Mouse (Mus musculus): Measurements from ENCODE around the gene Prdm8. TPM values are rescaled to one million over a fixed set of nuclear protein-coding genes. Genes with fewer than 3 reads are reported as not detected.

Prdm8 gene
- 0.12 and 0.20 TPM in 2 replicates for polyA plus RNA-seq (2015; fragmentation: Nextera tagmentation; extraction: Ambion mirVana)

DNA sequence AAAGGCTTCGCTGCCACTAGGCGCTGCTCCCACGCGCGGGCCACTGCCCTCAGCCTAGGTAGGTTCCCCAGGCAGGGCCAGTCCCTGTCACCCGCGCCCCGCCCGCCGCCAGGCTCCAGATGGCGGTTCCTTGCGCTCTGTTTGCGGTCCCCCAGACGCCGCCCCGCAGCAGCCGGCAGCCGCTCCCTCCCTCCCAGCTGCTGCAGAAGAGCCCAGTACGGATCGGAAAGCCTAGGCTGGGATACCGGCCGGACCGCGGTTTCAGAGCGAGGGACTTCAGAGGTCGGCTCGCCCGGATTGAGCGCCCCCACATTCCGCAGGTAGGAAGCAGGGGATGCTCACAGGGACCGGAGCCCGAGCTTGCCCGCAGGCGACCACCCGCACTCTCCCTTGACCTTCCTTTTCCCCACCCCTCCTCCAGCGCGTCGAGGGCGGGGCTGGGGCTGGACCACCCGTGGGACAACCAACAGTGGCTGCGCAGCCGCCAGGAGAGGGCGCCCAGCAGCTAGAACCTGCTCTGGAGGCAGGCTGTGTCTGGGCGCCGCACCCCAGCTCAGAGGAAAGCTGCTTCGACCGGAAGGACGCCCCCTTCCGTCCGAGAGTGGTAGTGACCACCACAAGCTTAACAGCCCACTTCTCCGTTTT is at the start of gene Prdm8:
Gene Prdm8, plus strand, starts transcription at position 19 of the 645 bp plus-strand sequence.
- Histone ChIP-seq H3K4me1 (peaks cover 39% of the 10 kb centered on the region), H3K4me2 (peak within 1 kb of the TSS; percentile 72), H3K27ac (no peak within 1 kb of the TSS), H3K9me3 (no peaks in the 10 kb centered on the region), H3K27me3 (peaks cover 68% of the 10 kb centered on the region), H3K4me3 (peak within 1 kb of the TSS; percentile 48), H3K36me3 (no peaks in the 10 kb centered on the region), H3K9ac (no peak within 1 kb of the TSS)
- peak; percentile 88 for ATAC-seq (ENCODE audit: insufficient number of reproducible peaks, low FRiP score, low TSS enrichment, low read depth)
- WGBS, result under 1% methylated on average over 50 of the region's 51 CpGs

DNA sequence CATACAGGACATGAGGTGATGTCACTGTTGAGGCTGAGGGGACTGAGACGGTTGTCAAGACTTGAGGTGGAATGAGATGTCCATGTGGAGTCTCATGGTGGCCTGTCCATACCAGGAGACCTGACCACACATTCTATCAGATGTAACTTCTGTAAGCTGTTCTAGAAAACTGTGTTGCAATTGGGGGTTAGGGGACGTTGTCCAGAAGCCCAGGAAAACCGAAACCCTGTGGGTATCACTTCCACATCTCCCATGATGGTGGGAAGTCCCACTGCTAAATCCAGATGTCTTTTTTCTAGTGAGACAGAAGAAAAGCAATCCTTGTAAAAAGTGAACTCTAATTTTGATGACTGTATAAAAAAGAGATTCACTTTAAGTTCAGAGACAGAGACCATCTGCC is 39.9 kb upstream of the Prdm8 start:
- Histone ChIP-seq H3K9me3 (no peaks in the 10 kb centered on the region), H3K27me3 (no peaks in the 10 kb centered on the region), H3K27ac (no peak overlapping the region), H3K9ac (no peak overlapping the region), H3K4me1 (no peaks in the 10 kb centered on the region), H3K4me3 (no peak overlapping the region), H3K4me2 (no peak overlapping the region), H3K36me3 (no peaks in the 10 kb centered on the region)
- no peak for ATAC-seq (ENCODE audit: insufficient number of reproducible peaks, low FRiP score, low TSS enrichment, low read depth)
- 82% methylated on average over 3 of the region's 3 CpGs for WGBS

DNA sequence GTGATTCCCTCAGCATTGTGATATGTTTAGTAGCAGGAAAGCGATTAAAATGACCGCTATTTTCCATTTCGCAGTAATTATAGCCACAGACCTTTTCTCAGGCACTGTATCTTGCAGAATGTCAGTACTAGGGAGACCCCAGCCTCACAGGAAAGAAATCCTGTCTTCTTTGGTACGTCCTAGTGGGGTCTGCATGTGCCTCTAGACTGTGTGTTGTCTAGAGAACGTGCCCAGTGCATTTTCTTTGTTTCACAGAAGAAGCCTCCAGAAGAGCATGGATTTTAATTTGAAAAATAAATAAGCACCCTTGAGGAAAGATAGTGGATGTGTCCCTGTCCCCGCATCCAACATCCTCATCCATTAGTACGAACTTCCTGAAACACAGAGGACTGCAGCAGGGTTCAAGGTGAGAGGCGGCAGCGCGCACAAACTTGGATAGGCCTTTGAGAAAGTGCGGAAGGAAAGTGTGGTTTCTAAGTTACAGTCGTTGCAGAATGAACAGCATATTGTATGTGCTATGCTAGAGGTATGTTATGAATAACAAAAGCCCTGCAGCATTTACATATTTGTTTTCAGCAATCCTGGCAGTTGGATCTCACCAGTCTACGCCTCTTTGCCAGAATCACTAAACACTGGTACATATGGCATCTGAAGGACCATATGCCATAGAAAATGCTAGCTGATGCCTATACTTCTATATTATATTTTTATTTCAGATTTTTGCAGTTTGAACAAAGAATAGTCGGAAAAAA is 28.3 kb upstream of the Prdm8 start:
- H3K4me2 ChIP-seq, result no peak overlapping the region
- no peak for ATAC-seq (ENCODE audit: insufficient number of reproducible peaks, low FRiP score, low TSS enrichment, low read depth)
- H3K27ac ChIP-seq, result no peak overlapping the region
- no peaks in the 10 kb centered on the region for H3K9me3 ChIP-seq
- no peaks in the 10 kb centered on the region for H3K36me3 ChIP-seq
- no peaks in the 10 kb centered on the region for H3K27me3 ChIP-seq
- no peaks in the 10 kb centered on the region for H3K4me1 ChIP-seq
- H3K4me3 ChIP-seq, result no peak overlapping the region
- WGBS, result 83% methylated on average over 14 of the region's 14 CpGs
- H3K9ac ChIP-seq, result no peak overlapping the region

DNA sequence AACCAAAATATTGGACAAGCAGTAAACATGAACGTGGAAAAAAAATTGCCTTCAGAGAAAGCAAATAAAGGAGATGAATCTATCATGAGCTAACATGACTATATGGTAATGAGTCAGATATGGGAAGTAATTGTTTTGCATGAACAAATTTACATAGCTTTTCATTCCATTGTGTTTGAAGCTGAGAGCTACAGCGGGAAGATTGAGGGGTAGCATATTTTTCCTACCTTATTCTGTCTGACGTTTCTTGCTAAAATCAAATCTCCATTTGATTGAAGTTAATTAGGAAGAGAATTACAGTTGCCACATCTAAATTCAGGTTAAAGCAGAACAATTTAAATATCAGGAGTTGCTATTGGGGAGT is 27.7 kb upstream of the Prdm8 start:
- WGBS, result 86% methylated on average over 3 of the region's 3 CpGs
- ATAC-seq (ENCODE audit: insufficient number of reproducible peaks, low FRiP score, low TSS enrichment, low read depth), result no peak
- Histone ChIP-seq H3K36me3 (no peaks in the 10 kb centered on the region), H3K4me1 (no peaks in the 10 kb centered on the region), H3K27ac (no peak overlapping the region), H3K9ac (no peak overlapping the region), H3K4me3 (no peak overlapping the region), H3K27me3 (no peaks in the 10 kb centered on the region), H3K9me3 (no peaks in the 10 kb centered on the region), H3K4me2 (no peak overlapping the region)

DNA sequence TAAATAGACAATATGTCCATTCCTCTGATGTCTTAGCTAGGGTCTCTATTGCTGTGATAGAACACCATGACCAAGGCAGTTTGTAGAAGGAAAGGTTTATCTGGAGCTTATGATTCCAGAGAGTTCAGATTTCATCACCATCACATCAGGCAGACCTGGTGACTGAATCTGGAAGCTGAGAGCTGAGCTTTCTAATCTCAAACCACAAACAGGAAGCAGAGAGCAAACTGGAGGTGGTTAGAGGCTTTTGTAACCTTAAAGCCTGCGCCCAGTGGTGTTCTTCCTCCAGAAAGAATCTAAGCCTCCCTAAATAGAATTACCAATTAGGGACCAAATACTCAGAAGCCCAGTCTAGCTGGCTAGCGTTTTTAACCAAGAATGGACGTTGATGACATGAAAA is 20.1 kb upstream of the Prdm8 start:
- H3K4me3 ChIP-seq, result no peak overlapping the region
- no peaks in the 10 kb centered on the region for H3K36me3 ChIP-seq
- WGBS, result 61% methylated on average over 3 of the region's 3 CpGs
- H3K9me3 ChIP-seq, result no peaks in the 10 kb centered on the region
- H3K4me2 ChIP-seq, result no peak overlapping the region
- no peaks in the 10 kb centered on the region for H3K27me3 ChIP-seq
- H3K27ac ChIP-seq, result no peak overlapping the region
- no peak overlapping the region for H3K9ac ChIP-seq
- H3K4me1 ChIP-seq, result no peaks in the 10 kb centered on the region
- no peak for ATAC-seq (ENCODE audit: insufficient number of reproducible peaks, low FRiP score, low TSS enrichment, low read depth)

DNA sequence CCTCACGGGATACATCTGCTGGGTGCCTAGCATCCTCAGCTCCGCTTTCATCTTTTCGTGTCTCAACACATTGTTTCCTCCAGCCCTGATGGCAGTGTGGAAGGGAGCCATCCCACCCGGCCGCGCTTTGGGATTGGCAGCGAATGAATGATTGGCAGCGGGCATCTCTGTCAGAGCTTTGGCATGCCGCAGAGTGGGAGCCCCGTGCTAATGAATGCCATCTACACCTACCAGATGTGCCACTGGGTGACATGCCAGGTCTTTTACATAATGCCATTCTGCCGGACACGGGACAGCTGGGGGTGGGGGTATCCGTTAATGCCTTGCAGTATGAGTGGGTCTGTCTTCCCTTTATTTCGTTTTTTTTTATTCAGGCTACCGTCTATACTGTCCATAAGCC is 882 bp upstream of the Prdm8 start:
- WGBS, result 7% methylated on average over 15 of the region's 15 CpGs
- no peak for ATAC-seq (ENCODE audit: insufficient number of reproducible peaks, low FRiP score, low TSS enrichment, low read depth)
- Histone ChIP-seq H3K4me3 (no peak overlapping the region), H3K9me3 (no peaks in the 10 kb centered on the region), H3K27ac (no peak overlapping the region), H3K27me3 (peaks cover 57% of the 10 kb centered on the region), H3K4me2 (no peak overlapping the region), H3K9ac (no peak overlapping the region), H3K36me3 (no peaks in the 10 kb centered on the region), H3K4me1 (peaks cover 38% of the 10 kb centered on the region)

DNA sequence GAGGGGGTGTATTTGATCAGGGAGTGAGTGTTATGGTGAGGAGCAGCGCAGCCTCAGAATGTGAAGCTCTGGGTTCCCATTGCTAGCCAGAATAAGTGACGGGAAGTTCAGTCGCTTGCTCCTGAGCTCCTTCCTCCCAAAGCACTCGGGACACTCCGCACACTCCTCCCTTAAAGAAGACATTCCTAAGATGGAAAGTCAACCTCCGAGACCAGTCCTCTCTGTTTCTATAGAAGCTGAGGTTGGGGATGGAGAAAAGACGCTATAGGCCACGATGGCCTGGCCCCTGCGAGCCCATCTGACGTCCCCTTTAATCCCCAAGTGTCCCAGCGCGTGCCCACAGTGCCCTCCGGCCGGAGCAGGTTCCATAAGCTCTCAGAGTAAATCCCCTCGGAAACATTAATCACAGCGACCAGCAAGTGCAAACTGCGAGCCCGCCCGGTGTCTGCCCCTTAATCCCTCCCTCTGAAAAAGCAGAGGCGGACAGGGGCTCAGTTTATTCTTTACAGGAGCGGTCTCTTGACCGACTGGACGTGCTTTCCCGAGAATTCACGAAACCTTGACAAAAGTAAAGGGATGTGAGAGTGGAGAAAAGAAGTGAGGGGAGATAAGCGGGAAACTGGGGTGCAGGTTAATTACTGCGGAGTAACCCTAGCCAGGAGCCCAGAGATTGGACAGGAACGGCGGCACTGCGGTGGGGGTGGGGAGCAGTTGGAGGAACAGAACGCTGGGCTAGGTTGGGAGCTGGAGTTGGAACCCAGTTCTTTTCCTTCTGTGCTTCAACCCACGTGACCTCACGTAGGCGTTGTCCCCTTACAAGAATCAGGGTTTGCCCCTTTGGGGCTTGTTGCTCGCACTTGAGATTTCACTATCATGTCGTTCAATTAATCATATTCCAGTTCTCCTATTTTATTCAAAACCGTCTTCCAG is 1.6 kb downstream of the Prdm8 start:
- no peak for ATAC-seq (ENCODE audit: insufficient number of reproducible peaks, low FRiP score, low TSS enrichment, low read depth)
- Histone ChIP-seq H3K4me2 (peak overlapping the region; percentile 72), H3K4me3 (peak overlapping the region; percentile 48), H3K9me3 (no peaks in the 10 kb centered on the region), H3K4me1 (peaks cover 44% of the 10 kb centered on the region), H3K27me3 (peaks cover 82% of the 10 kb centered on the region), H3K27ac (no peak overlapping the region), H3K36me3 (no peaks in the 10 kb centered on the region), H3K9ac (no peak overlapping the region)
- WGBS, result under 1% methylated on average over 37 of the region's 37 CpGs

DNA sequence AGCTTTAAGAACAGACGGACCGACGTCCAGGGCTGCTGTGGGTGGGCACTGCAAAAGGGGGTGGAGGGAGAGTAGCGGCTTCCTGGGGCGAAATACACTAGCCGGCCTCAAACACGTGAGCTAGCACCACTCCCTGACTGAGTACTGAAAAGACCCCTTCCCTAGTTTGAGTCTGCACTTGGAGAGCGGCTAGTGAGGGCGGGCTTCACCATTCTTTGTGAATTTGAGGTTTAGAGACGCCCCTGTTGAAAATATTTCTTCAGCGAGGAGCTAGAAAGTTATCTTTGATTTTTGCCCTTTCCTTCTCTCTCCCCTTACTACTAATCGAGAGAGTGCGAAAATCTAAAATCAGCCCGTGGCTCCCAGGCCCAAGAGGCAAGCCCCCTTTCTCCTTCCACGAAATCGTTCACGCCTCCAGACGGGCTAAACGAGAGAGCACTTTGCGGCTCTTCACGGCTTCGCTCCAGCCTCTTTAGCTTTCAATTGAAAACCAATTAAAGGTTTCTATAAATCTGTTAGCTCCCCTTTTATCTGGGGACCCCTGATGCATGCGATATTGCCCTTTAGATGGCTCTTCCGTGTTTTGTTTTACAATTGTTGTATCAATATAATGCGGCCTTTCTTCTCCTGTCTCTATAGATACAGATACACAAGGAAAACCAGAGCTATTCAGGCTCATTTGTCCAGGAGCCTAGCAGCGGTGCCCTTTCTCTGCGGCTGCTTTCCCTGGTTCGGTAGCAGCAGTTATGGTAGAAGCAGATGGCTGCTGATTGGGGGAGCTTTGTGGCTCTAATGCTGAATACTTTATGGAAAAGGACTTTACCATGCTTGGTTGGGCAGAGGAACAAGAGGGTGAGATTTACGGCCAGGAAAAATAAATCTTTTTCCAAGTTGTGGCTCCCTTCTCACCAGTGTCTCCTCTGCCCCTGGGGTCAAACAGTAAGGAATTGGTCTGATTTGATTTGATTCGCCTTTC is 2.7 kb downstream of the Prdm8 start:
- Histone ChIP-seq H3K27me3 (peaks cover 83% of the 10 kb centered on the region), H3K9me3 (no peaks in the 10 kb centered on the region), H3K4me1 (peaks cover 44% of the 10 kb centered on the region), H3K4me3 (peak overlapping the region; percentile 48; the same call in 1 of the 2 replicates), H3K36me3 (no peaks in the 10 kb centered on the region), H3K27ac (no peak overlapping the region), H3K4me2 (peak overlapping the region; percentile 72; the same call in 1 of the 2 replicates), H3K9ac (no peak overlapping the region)
- 6% methylated on average over 30 of the region's 30 CpGs for WGBS
- no peak for ATAC-seq (ENCODE audit: insufficient number of reproducible peaks, low FRiP score, low TSS enrichment, low read depth)

DNA sequence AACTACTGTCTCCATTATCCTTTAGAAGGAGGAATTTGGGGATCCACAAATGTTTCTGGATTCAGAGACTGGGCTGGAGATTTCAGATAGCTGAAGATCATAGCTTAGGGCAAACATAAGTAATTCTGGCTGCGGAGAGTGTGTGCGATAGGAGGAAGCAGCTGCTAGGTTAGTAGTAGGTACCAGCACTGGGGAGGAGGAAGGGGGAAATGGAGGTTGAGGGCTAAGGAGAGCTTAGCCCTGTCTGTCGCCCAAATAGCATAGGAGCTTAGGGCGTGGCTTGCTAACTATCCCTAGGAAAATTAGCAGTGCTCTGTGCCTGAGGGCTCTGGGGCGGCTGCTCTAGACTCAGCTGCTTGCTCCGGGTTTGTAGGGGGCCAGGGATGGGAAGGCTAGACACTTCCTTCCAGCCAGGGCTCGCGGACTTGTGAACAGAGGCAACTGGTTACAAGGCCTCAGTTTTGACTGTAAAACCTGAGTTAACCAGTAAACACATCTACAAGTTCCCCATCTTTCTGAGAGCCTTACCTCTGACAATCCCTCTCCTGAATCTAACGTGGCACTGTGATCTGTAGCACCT is 4.7 kb downstream of the Prdm8 start:
- peaks cover 81% of the 10 kb centered on the region for H3K27me3 ChIP-seq
- H3K4me1 ChIP-seq, result peaks cover 38% of the 10 kb centered on the region
- H3K4me2 ChIP-seq, result no peak overlapping the region
- H3K9ac ChIP-seq, result no peak overlapping the region
- H3K9me3 ChIP-seq, result no peaks in the 10 kb centered on the region
- 20% methylated on average over 9 of the region's 9 CpGs for WGBS
- no peaks in the 10 kb centered on the region for H3K36me3 ChIP-seq
- no peak overlapping the region for H3K4me3 ChIP-seq
- H3K27ac ChIP-seq, result no peak overlapping the region
- ATAC-seq (ENCODE audit: insufficient number of reproducible peaks, low FRiP score, low TSS enrichment, low read depth), result no peak

DNA sequence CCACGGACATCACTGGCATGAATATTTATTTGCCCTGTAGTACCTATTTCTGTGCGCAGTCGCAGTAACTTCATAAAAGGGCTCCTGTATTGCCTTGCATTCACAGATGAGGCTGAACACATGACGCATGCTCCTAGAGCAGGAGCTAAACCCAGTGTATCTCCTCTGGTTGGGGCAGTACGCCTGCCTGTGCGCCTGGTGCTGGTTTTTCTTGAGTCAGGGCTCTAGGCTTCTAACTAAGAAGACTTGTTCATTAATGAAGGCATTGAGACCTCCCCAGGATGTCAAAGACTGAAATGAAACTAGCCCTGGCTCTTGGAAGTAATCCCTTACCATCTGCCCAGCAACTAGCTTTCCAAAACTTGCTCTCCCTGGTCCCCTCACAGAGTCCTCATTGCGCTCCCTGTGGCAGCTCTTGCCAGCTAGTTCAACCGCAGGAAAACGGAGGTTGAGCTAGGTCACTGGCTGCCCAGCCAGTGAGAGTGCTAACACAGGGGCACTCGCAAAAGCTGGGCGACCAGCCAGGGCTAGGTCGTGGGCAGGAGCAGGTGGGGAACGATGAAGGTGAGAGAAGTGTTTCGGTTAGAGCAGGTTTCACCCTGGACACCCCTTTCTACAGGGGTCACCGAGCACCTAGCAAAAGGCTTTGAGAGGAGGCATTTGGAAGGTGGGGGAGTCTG is 5.6 kb downstream of the Prdm8 start:
- Histone ChIP-seq H3K4me1 (peaks cover 29% of the 10 kb centered on the region), H3K9ac (no peak overlapping the region), H3K27ac (no peak overlapping the region), H3K4me2 (no peak overlapping the region), H3K9me3 (no peaks in the 10 kb centered on the region), H3K4me3 (no peak overlapping the region), H3K27me3 (peaks cover 77% of the 10 kb centered on the region), H3K36me3 (no peaks in the 10 kb centered on the region)
- ATAC-seq (ENCODE audit: insufficient number of reproducible peaks, low FRiP score, low TSS enrichment, low read depth), result no peak
- WGBS, result 6% methylated on average over 15 of the region's 15 CpGs
